In the genomic region with DNA sequence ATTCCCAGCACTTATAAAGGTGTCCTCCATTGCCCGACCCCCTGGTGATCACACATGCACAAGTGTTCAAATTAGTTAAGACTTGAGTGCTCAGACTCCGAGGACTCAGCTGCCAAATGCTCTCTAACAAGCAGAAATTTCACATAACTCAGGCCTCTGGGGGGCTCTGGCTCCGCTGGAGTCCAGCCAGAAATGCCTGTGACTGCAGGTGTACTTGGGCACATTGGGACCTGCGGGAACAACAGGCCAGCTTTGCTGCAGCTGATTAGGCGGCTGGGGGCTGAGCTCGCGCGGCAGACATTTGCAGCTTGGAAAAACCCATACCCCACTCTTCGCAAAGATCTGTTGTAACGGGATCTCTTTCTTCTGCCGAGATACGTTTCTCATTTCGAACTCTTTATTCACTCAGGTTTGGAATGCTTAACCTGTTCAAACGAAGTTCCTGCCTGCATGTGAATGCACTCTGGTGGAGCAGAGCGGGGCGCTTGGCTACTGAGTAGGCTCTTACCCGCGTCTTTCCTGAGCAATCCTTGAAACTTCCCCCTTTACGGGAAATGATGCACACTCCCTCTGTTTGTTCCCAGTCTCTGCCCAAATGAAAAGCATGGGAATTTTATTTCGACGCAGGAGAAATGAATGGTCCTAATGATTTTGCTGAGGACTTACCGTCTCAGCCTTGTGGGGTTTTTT, we compare ENCODE assay signal across 8 mouse cellular contexts. TPM values are rescaled to one million over a fixed set of nuclear protein-coding genes. Genes with fewer than 3 reads are reported as not detected.
DNase-seq lines count a peak whose midpoint lies in the region; ATAC-seq and TF ChIP-seq lines count a peak whose summit lies in the region.

No protein-coding gene starts in this region.

- no peak for ATAC-seq in embryonic facial prominence, embryonic 12.5 days (ENCODE audit: insufficient number of reproducible peaks, insufficient read depth, low FRiP score, low TSS enrichment)
- no peak for ATAC-seq in limb, embryonic 11.5 days (ENCODE audit: insufficient number of reproducible peaks, low FRiP score, low TSS enrichment, low read depth)

- no peaks in the 10 kb centered on the region for H3K36me3 ChIP-seq in thymus, adult 2 months (ENCODE audit: control insufficient read depth, insufficient read depth, low read length)
- no peaks in the 10 kb centered on the region for H3K36me3 ChIP-seq in embryonic facial prominence, embryonic 12.5 days
- H3K36me3 ChIP-seq in hindbrain, embryonic 10.5 days = no peaks in the 10 kb centered on the region
- H3K36me3 ChIP-seq in limb, embryonic 11.5 days (ENCODE audit: control insufficient read depth, insufficient read depth, low read length) = no peaks in the 10 kb centered on the region

- H3K9me3 ChIP-seq in embryonic facial prominence, embryonic 12.5 days = no peaks in the 10 kb centered on the region
- no peaks in the 10 kb centered on the region for H3K9me3 ChIP-seq in hindbrain, embryonic 10.5 days
- H3K9me3 ChIP-seq in limb, embryonic 11.5 days (ENCODE audit: control insufficient read depth, low read length) = no peaks in the 10 kb centered on the region

- peaks cover 4% of the 10 kb centered on the region; the same call in 1 of the 2 replicates for H3K4me1 ChIP-seq in thymus, adult 2 months (replicated peaks; ENCODE audit: control insufficient read depth, insufficient read depth, low read length)
- peaks cover 25% of the 10 kb centered on the region for H3K4me1 ChIP-seq in embryonic facial prominence, embryonic 12.5 days
- H3K4me1 ChIP-seq in hindbrain, embryonic 10.5 days (replicated peaks) = peaks cover 27% of the 10 kb centered on the region
- peaks cover 19% of the 10 kb centered on the region for H3K4me1 ChIP-seq in limb, embryonic 11.5 days (ENCODE audit: control insufficient read depth, insufficient read depth, low read length)

- peak; percentile 3 for DNase-seq in thymus, adult 2 months
- DNase-seq in thymus, postnatal 10 days (ENCODE audit: low spot score in 2 of 2) = no peak
- DNase-seq in hindbrain, embryonic 10.5 days (ENCODE audit: low spot score) = peak; percentile 44
- DNase-seq in limb, embryonic 11.5 days (ENCODE audit: low spot score) = peak; percentile 75
- DNase-seq in naive thymus-derived CD4-positive, alpha-beta T cell, adult 2 months (ENCODE audit: low read depth) = peak; percentile 16
- no peak for DNase-seq in spleen, postnatal 36 days (ENCODE audit: low spot score in 2 of 2)
- DNase-seq in yolk sac, embryonic 10.5 days (ENCODE audit: low spot score) = no peak

- H3K27ac ChIP-seq in thymus, adult 2 months (ENCODE audit: control insufficient read depth, insufficient read depth, low read length) = no peak overlapping the region
- no peak overlapping the region for H3K27ac ChIP-seq in embryonic facial prominence, embryonic 12.5 days
- H3K27ac ChIP-seq in hindbrain, embryonic 10.5 days = no peak overlapping the region
- 0 out of 2 replicates have a peak overlapping the region, but pooled peaks have one; percentile 42 for H3K27ac ChIP-seq in limb, embryonic 11.5 days (replicated peaks; ENCODE audit: low read depth, low read length)

- H3K9ac ChIP-seq in embryonic facial prominence, embryonic 12.5 days = no peak overlapping the region
- peak overlapping the region; percentile 36; the same call in 1 of the 2 replicates for H3K9ac ChIP-seq in limb, embryonic 11.5 days (ENCODE audit: low read length)

- no peaks in the 10 kb centered on the region; the same call in 1 of the 2 replicates for H3K27me3 ChIP-seq in thymus, adult 2 months (ENCODE audit: control insufficient read depth, insufficient read depth, low read length)
- no peaks in the 10 kb centered on the region for H3K27me3 ChIP-seq in embryonic facial prominence, embryonic 12.5 days
- H3K27me3 ChIP-seq in hindbrain, embryonic 10.5 days (ENCODE audit: insufficient read depth, poor library complexity, severe bottlenecking) = peaks cover 28% of the 10 kb centered on the region
- H3K27me3 ChIP-seq in limb, embryonic 11.5 days (ENCODE audit: control insufficient read depth, insufficient read depth, low read length) = no peaks in the 10 kb centered on the region

- WGBS in thymus, adult 2 months = 22% methylated on average over 22 of the region's 22 CpGs
- WGBS in embryonic facial prominence, embryonic 12.5 days = 6% methylated on average over 22 of the region's 22 CpGs
- WGBS in hindbrain, embryonic 10.5 days = 16% methylated on average over 22 of the region's 22 CpGs
- 11% methylated on average over 22 of the region's 22 CpGs for WGBS in limb, embryonic 11.5 days

- peak overlapping the region; percentile 52 for H3K4me2 ChIP-seq in embryonic facial prominence, embryonic 12.5 days (replicated peaks)
- peak overlapping the region; percentile 41 for H3K4me2 ChIP-seq in limb, embryonic 11.5 days (ENCODE audit: low read depth, severe bottlenecking)

- TF ChIP-seq POLR2A in thymus, adult 2 months (IDR thresholded peaks at IDR 0.05; ENCODE audit: control insufficient read depth, extremely low read depth, insufficient read depth, low read length, poor library complexity) = no peak

- no peak overlapping the region for H3K4me3 ChIP-seq in thymus, adult 2 months (ENCODE audit: control insufficient read depth, insufficient read depth, low read length)
- peak overlapping the region; percentile 19 for H3K4me3 ChIP-seq in embryonic facial prominence, embryonic 12.5 days
- H3K4me3 ChIP-seq in hindbrain, embryonic 10.5 days = peak overlapping the region; percentile 31
- H3K4me3 ChIP-seq in limb, embryonic 11.5 days (ENCODE audit: low read depth, low read length) = no peak overlapping the region

- TF ChIP-seq CTCF in thymus, adult 2 months (IDR thresholded peaks at IDR 0.05; ENCODE audit: borderline replicate concordance, control insufficient read depth, extremely low read depth, insufficient read depth, low read length, poor library complexity) = no peak

RNA-seq across cellular contexts. Expression of gene Sntb2, which starts 3.0 kb away (rescaled TPM):
- 4.5 and 4.6 TPM in 2 replicates for polyA plus RNA-seq in thymus, adult 2 months (2012; rRNA removed)
- 18.4 and 21.4 TPM in 2 replicates for polyA plus RNA-seq in embryonic facial prominence, embryonic 12.5 days (2016; fragmentation: Nextera tagmentation; extraction: Ambion mirVana)
- 9.2 and 9.7 TPM in 2 replicates for polyA plus RNA-seq in hindbrain, embryonic 10.5 days (2016; fragmentation: Nextera tagmentation; extraction: Ambion mirVana)
- 10.7 and 12.9 TPM in 2 replicates for polyA plus RNA-seq in limb, embryonic 11.5 days (2014; fragmentation: Nextera tagmentation; extraction: Ambion mirVana)

RNA-seq across cellular contexts. Expression of gene Utp4, which starts 39.1 kb away (rescaled TPM):
- 35.8 and 36.6 TPM in 2 replicates for polyA plus RNA-seq in thymus, adult 2 months (2012; rRNA removed)
- polyA plus RNA-seq in embryonic facial prominence, embryonic 12.5 days (2016; fragmentation: Nextera tagmentation; extraction: Ambion mirVana) = 71.2 and 72.0 TPM in 2 replicates
- polyA plus RNA-seq in hindbrain, embryonic 10.5 days (2016; fragmentation: Nextera tagmentation; extraction: Ambion mirVana) = 58.3 and 85.0 TPM in 2 replicates
- 82.6 and 89.6 TPM in 2 replicates for polyA plus RNA-seq in limb, embryonic 11.5 days (2014; fragmentation: Nextera tagmentation; extraction: Ambion mirVana)

Comparison
In these comparisons a context has a peak if more than half of its experiments do, and no peak if none do; other contexts are left out.
1. DNase-seq: peak in thymus, adult 2 months (single experiment), hindbrain, embryonic 10.5 days (single experiment), limb, embryonic 11.5 days (single experiment) and naive thymus-derived CD4-positive, alpha-beta T cell, adult 2 months (single experiment); none in thymus, postnatal 10 days (0 of 2), spleen, postnatal 36 days (0 of 2) and yolk sac, embryonic 10.5 days (single experiment).
2. H3K4me3 ChIP-seq: peak in embryonic facial prominence, embryonic 12.5 days (single experiment) and hindbrain, embryonic 10.5 days (single experiment); none in thymus, adult 2 months (single experiment) and limb, embryonic 11.5 days (single experiment).